Mouse (Mus musculus) kidney, postnatal 36 days (tissue): ENCODE data around the gene St3gal4.

Experiments used
- DNase-seq, 2 experiments: peaks; one replicate each; pipeline ENCODE4 v3.0.0; 2021 to 2022; ENCODE audit warnings: mixed read lengths in 2 of 2

St3gal4 gene

DNA sequence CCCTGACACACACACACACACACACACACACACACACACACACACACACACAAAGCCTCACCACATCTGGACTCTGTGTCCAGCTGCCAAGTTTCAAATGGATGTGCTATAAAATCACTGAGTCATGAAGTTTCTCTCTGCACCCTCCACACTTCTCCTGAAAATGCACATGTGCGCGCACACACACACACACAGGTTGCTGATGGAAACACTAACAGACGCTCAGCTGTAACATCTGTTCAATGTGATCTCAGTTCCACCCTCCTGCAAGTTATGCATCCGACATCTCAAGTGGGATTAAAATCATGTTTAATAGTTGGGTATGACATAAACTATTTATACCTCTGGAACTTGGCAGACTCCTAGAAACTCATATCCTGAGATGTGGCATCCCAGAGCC, 115.0 kb downstream of the St3gal4 start:
- DNase-seq, result no peak

DNA sequence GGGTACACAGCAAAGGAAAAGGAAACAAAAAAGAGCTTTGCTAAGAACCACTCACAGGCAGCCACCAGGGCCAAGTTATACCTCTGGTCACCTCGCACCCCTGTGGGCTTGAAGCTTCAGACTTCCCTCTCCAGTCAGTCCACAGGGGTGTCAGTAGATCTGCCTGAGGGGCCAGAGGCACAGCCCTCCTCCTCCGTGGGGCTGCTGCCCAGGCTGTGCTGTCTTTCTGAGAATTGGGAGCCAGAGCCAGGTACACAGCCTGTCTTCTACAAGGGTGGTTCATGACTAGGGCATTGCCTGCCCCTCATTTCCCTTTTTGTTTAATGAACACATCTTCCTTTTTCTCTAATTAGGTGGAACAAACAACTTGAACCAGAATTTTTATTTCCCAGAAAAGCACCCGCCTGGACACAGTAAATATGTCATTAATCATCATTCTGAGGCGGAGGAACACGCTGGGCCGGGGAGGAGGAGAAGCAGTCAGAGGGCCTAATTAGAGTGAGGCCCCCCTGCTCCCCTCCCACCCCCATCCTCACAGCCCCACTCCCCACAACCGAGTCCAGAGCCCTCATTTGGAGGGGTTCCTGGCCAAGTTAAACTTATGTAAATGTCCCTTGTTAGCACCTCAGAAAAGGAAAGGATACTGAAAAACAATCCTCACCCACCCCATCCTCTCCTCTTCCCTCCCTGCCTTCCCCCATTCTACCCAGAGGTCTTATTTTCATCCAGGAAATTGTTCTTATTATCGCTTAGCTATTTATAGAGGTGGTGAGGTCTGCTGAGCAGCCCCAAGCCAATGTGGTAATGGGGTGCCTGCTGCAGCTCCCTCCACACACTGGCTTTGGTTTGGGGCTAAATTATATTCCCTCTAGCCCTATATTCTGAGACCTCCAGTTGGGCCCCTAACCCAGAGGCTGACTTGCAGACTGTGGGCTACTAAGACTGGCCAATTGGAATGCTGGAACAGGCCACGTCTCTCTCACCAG, 120.9 kb downstream of the St3gal4 start:
- DNase-seq, result no peak
